Mouse (Mus musculus) skeletal muscle tissue, adult 2 months (tissue): ENCODE results near the gene Homer2.

Experiments used
- DNase-seq: peaks from one replicate; pipeline ENCODE4 v3.0.0-alpha.2; 2012; ENCODE audit warnings: low read depth, low spot score

Homer2 gene

GRCm38 (mm10) chr7:81698357-81698756, 9.0 kb downstream of the Homer2 start:
- no peak for DNase-seq

DNA sequence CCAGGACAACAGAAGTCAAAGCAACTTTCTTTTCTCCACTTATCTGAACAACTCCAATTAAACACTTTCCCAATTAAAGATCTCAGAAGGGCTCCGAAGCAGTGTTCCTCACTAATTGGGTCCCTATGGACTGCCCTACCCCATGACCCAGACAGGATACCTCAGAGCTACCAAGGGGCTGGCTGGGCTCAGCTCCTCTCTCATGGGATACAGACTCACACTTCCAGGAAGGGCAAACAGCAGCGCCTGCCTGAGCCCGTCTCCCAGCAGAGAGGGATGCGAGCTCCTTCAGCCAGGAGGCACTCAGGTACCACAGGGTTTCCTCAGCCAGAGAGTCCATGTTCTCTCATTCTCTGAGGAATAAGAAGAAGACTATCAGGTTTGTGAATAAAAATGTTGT, 9.4 kb downstream of the Homer2 start:
- no peak for DNase-seq

GRCm38 (mm10) chr7:81695763-81696533, 11.4 kb downstream of the Homer2 start:
- no peak for DNase-seq

DNA sequence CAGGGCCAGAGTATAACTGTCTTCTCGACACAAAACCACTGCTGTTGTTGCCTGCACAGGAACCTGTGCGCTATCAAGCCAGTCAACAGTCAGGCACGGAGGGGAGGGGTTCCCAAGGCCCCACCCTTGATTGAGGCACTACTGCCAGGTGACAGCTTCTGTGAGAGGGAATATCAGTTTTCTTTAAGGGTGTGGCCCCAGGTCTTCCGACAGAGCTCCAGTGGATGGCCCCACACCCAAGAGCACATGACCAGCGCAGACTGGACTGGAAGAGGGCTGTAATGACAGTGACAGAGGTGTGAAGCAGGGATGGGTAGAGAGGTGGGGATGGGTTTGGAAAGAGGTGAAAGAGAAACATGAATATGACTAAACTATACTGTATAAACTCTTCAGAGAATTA, 16.3 kb downstream of the Homer2 start:
- no peak for DNase-seq

GRCm38 (mm10) chr7:81689116-81689681, 18.1 kb downstream of the Homer2 start:
- no peak for DNase-seq

GRCm38 (mm10) chr7:81688378-81688777, 18.9 kb downstream of the Homer2 start:
- DNase-seq, result no peak

DNA sequence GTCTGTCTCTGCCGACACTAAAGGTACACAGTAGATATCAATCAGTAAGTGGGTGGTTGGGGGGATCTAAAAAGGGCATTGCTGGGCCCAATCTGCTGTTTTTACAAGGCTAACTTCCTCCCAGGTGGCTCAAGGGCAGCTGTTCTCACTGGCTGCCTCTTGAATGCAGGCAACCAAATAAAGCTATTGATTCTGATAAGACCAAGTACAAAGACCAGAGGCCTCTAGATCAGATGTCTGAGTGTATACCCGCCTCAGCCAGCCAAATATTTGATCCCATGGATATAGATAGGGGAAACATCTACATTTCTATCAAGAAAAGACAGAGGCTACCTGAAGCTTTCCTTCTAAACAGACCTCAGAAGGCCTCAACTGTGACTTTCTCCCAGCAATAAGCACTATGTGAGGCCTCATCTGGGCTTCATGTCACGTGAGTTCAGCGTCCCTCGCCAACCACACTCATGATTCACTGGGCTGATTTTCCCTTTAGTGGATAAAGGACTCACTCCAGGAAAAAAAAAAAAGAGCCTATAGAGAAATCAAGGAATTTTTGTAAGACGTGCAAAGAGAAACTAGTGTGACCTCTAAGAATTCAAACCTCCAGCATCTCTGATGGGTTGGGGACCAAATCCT, 19.5 kb downstream of the Homer2 start:
- DNase-seq, result no peak

GRCm38 (mm10) chr7:81685375-81685774, 22.0 kb downstream of the Homer2 start:
- peak; percentile 74 for DNase-seq

DNA sequence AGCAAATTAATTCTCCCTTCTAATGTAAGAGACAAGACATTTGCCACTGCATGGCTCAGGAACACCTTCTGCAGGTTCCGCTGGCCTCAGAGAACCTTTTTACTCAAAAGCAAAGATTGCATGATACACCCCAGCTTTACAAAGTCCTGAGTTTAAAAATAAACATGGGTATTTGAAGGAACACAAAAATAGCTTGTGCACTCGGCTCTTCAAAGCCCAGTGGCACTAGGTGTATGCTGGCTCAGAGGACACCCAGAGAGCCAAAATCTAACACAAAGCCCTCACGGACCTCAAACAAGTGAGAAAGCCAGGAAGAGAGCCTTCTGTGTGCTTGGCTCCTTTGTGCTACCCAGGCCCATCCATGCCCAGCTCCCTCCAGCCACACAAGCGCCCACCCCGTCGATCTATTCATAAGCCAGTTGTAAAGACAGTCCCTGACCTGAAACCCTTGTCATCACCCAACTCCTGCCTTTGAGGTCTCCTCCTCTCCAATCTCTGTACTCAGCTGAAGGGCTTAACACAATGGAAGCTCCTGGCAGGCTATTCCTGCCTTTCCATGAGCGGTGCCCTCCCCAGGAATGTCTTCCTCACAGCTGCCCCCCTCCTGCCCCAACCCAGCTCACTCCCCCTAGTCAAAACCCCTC, 23.4 kb downstream of the Homer2 start:
- no peak for DNase-seq

GRCm38 (mm10) chr7:81681386-81681785, 25.9 kb downstream of the Homer2 start:
- peak; percentile 5 for DNase-seq

DNA sequence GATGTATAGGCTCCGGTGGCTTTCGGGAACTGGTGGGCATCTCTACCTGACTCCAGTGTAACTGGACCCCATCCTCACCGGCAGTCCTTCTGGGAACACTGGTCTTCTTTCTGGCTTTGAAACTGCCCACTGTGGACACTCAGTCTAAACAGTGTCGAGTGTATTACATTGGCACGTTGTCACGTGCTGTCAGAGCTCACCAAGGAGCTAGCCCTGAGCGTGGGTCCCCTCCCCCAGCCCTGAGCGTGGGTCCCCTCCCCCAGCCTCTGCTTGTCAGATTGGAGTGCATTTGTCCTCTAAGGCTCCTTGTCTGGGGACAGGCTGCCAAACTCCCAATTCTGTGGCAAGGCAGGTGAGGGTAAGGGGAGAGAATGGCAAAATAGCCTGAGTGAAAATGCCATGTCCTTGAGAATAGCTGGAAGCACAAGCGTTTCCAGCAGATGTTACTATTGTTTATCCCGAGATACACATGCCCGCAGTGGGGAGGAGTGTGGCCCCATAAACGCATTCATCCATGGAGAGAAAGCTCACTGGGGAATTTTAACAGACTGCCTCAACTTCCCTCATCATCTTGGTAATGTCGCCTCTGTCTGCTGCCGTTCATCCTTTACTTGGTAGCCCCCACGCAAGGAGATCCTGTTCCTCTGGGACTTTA, 33.8 kb downstream of the Homer2 start:
- no peak for DNase-seq

DNA sequence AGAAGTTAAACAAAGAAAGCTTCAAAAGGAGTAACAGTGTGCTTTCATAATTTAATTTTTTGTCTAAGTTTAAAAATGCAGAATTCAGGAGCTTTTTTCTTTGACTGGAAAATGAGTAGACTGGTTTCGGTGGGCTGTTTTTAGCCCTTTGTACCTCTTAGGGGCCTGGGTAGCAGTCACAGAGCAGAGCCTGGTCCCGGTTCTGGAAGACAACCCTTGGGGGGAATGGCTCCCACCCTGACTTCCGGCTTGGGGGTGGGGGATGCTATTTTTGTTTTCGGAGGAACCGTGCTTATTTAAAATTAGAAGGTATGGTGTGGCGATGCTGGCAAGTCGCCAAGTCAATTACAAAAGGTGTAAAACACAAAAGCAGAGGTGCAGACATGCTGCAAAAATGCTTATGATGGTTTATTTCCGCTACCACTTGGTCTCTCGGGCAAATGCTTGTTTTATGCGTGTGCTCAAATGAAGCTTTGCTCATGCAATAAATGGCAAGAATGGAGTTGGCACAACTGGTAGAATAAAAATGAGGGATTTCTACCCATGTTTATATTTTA, 34.5 kb downstream of the Homer2 start:
- no peak for DNase-seq

DNA sequence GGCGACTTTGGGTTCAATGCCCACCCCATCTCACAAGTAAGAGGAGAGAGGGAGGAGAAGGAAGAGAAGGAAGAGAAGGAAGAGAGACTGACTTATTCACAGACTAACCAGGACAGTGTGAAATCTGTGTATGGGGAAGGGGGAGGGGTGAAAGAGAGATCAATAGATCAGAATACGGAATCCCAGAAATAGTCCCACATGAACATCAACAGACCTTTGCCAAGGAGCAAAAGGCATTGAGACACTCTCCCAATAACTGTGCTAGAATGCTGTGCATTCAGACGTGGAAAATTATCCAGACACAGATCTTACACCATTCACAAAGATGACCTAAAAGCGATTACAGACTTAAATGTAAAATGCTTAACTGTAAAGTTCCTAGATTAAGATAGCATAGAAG, 40.2 kb downstream of the Homer2 start:
- no peak for DNase-seq

DNA sequence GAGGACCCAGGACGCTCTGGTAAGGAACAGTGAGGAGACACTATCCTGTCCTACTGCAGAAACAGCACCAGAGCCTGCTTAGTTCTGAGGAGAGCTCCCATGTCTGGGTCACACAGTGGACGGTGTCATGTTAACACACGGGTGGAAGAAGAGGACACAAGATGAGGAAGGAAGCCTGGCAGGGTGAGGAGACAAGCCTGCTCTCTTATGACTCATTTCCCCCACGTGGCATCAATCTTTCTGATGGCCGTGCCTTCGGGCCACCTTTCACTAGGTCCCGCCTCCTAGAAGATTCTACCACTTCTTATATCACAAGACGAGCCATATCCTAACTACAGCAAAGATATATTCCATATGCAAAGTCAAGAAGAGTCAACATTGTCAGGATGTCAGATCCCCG, 40.7 kb downstream of the Homer2 start:
- DNase-seq, result no peak

DNA sequence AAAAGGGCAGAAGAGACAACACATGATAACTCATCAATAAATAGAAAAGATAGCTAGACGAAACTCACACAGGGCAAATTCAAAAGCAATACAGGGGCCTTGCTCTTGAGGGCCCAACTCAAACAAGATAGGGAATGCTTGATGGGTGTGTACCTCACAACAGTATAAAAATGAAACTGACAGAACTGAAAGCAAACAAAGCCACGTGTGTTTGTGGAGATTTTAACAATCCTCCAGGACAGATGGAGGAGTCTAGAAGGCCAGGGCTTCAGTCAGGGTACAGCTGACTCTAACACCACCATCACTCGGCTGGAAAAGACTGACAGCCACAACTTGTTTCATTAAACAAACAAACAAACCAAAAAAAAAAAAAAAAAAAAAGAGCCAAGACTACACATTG, 44.3 kb downstream of the Homer2 start:
- DNase-seq, result no peak

- no peak for DNase-seq
Measured at GRCm38 (mm10) chr7:81657631-81658347, 49.5 kb downstream of the Homer2 start.

GRCm38 (mm10) chr7:81657055-81657454, 50.3 kb downstream of the Homer2 start:
- no peak for DNase-seq

GRCm38 (mm10) chr7:81656635-81657034, 50.7 kb downstream of the Homer2 start:
- no peak for DNase-seq

DNA sequence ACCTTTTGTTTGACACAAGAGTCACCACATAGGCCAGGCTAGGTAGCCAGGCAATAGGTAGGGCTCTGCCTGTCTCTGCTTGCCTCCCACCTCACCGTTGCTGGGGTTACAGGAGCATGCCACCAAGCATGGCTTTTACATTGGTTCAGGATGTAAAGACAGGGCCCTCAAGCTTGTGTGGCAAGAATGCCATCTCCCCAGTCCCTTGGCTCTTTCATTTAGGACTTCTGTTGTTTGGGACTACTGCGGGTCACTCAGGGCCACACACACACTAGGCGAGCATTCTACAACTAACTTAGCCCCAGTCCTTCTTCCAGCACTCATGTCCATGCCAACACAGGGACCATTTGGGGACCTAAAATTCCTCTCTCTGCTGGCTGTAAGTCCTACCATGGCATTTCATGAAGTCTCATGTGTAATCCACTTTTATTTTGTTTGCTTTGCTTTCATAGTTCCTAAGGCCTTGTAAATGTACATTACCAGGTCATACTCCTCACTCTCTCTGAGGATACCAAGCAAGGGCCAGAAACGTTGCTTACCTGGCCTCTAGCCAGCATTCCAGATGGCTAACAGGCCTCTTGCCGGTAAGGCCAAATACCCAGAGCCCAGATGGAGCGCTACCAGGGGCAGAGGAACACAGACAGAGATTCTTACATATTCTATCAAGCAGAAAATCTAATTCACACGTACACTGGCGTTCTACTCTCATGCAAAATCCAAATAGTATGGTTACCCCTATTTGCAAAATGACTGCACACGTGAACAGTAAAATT, 52.2 kb downstream of the Homer2 start:
- peak; percentile 44 for DNase-seq

- no peak for DNase-seq
Measured at GRCm38 (mm10) chr7:81653988-81654387, 53.3 kb downstream of the Homer2 start.
